Mouse (Mus musculus) MEL (cell line): ENCODE data around the gene Ncoa3.

Experiments used
- CTCF ChIP-seq, 3 experiments: IDR thresholded peaks in 2 of 3; conservative IDR thresholded peaks in 1 of 3; 2 replicates each; pipeline ENCODE4 v1.5.1; 2011 to 2012; ENCODE audit warnings: low read length in 3 of 3, low read depth in 2 of 3, mild to moderate bottlenecking in 2 of 3, improper control_type of control experiment in 1 of 3, inconsistent platforms in 1 of 3, mixed read lengths in 1 of 3, moderate library complexity in 1 of 3; ENCODE audit not compliant: control insufficient read depth in 1 of 3, insufficient read depth in 1 of 3, poor library complexity in 1 of 3, severe bottlenecking in 1 of 3
- E2F4 ChIP-seq: IDR thresholded peaks from 2 replicates; pipeline ENCODE4 v1.6.1; 2011; ENCODE audit warnings: low read depth, low read length, improper control_type of control experiment, borderline replicate concordance
- EP300 ChIP-seq, 2 experiments: IDR thresholded peaks; 2 replicates each; pipeline ENCODE4 v1.6.1; 2011; ENCODE audit warnings: improper control_type of control experiment in 2 of 2, low read length in 2 of 2, low read depth in 1 of 2, mild to moderate bottlenecking in 1 of 2
- ETS1 ChIP-seq: IDR thresholded peaks from 2 replicates; pipeline ENCODE4 v1.6.1; 2012; ENCODE audit warnings: low read depth, mild to moderate bottlenecking, inconsistent platforms, low read length, improper control_type of control experiment, moderate library complexity
- NRF1 ChIP-seq: IDR thresholded peaks from 2 replicates; pipeline ENCODE4 v1.6.1; 2014; ENCODE audit warnings: low read depth, mild to moderate bottlenecking, inconsistent platforms, low read length, improper control_type of control experiment, moderate library complexity; ENCODE audit not compliant: poor library complexity, insufficient read depth, severe bottlenecking
- POLR2A ChIP-seq, 2 experiments: IDR thresholded peaks; 2 replicates each; pipeline ENCODE4 v1.6.1; 2011 to 2012; ENCODE audit warnings: low read length in 2 of 2, mild to moderate bottlenecking in 2 of 2, control low read depth in 1 of 2, improper control_type of control experiment in 1 of 2, low read depth in 1 of 2, moderate library complexity in 1 of 2; ENCODE audit not compliant: control insufficient read depth in 1 of 2, insufficient read depth in 1 of 2, poor library complexity in 1 of 2
- RCOR1 ChIP-seq: IDR thresholded peaks from 2 replicates; pipeline ENCODE4 v1.6.1; 2012; ENCODE audit warnings: low read depth, mild to moderate bottlenecking, inconsistent platforms, low read length, improper control_type of control experiment
- TAL1 ChIP-seq: IDR thresholded peaks from 2 replicates; pipeline ENCODE4 v1.6.1; 2012; ENCODE audit warnings: mild to moderate bottlenecking, inconsistent platforms, low read length, moderate library complexity, mixed read lengths
- USF1 ChIP-seq: IDR thresholded peaks from 2 replicates; pipeline ENCODE4 v1.6.1; 2014; ENCODE audit warnings: low read depth, mild to moderate bottlenecking, inconsistent platforms, low read length, improper control_type of control experiment, moderate library complexity
- ZC3H11A ChIP-seq: IDR thresholded peaks from 2 replicates; pipeline ENCODE4 v1.6.1; 2012; ENCODE audit warnings: low read depth, mild to moderate bottlenecking, inconsistent platforms, low read length, improper control_type of control experiment

- no peak for TF ChIP-seq CTCF (IDR thresholded peaks at IDR 0.05 in 2 of 3, conservative IDR thresholded peaks at IDR 0.05 in 1 of 3; ENCODE audit: control insufficient read depth in 1 of 3, insufficient read depth in 1 of 3, low read depth in 2 of 3, low read length in 3 of 3, poor library complexity in 1 of 3, severe bottlenecking in 1 of 3)
- TF ChIP-seq ETS1 = no peak
- no peak for TF ChIP-seq NRF1
- TF ChIP-seq POLR2A (IDR thresholded peaks at IDR 0.05; ENCODE audit: control insufficient read depth in 1 of 2, insufficient read depth in 1 of 2, low read depth in 1 of 2, low read length in 2 of 2, poor library complexity in 1 of 2) = no peak
- TF ChIP-seq RCOR1 = no peak
- no peak for TF ChIP-seq TAL1
- no peak for TF ChIP-seq EP300 (IDR thresholded peaks at IDR 0.05; ENCODE audit: low read depth in 1 of 2, low read length in 2 of 2)
- TF ChIP-seq E2F4 = no peak
- TF ChIP-seq USF1 = no peak
- no peak for TF ChIP-seq ZC3H11A
Measured at GRCm38 (mm10) chr2:166022327-166022726, 29.9 kb downstream of the Ncoa3 start.
